Mouse (Mus musculus) hindbrain, embryonic 14.5 days (tissue): ENCODE measurements around the gene Smim14. TPM values are rescaled to one million over a fixed set of nuclear protein-coding genes. Genes with fewer than 3 reads are reported as not detected.

Source experiments
- ATAC-seq: fragments of 200-750 bp; cut with Nextera tagmentation; 2 replicates; pipeline ENCODE4 v1.8.0; 2017; ENCODE audit warnings: moderate number of reproducible peaks, mild to moderate bottlenecking, moderate TSS enrichment, moderate library complexity; ENCODE audit not compliant: low FRiP score
- DNase-seq: peaks from one replicate; pipeline ENCODE4 v3.0.0-alpha.2; 2015; ENCODE audit warnings: low spot score
- H3K27ac ChIP-seq: fragments of 300-500 bp; sonication (generic); 2 replicates; pipeline ENCODE4 v1.5.1; 2014; ENCODE audit warnings: mild to moderate bottlenecking, moderate library complexity
- H3K27me3 ChIP-seq: fragments of 300-500 bp; sonication (generic); 2 replicates; pipeline ENCODE4 v1.6.1; 2014; ENCODE audit warnings: mild to moderate bottlenecking, low read length, mixed read lengths; ENCODE audit not compliant: control insufficient read depth, insufficient read depth
- H3K36me3 ChIP-seq: fragments of 300-500 bp; sonication (generic); replicated peaks from 2 replicates; pipeline ENCODE4 v1.6.1; 2014; ENCODE audit not compliant: control insufficient read depth, insufficient read depth
- H3K4me1 ChIP-seq: fragments of 300-500 bp; sonication (generic); replicated peaks from 2 replicates; pipeline ENCODE4 v1.6.1; 2014; ENCODE audit warnings: antibody characterized with exemption, low read length, mixed read lengths; ENCODE audit not compliant: control insufficient read depth, insufficient read depth
- H3K4me2 ChIP-seq: fragments of 300-500 bp; sonication (generic); replicated peaks from 2 replicates; pipeline ENCODE4 v1.6.1; 2014; ENCODE audit warnings: mild to moderate bottlenecking, moderate library complexity
- H3K4me3 ChIP-seq: fragments of 300-500 bp; sonication (generic); replicated peaks from 2 replicates; pipeline ENCODE4 v1.5.1; 2014; ENCODE audit warnings: mild to moderate bottlenecking, low read length
- H3K9ac ChIP-seq: fragments of 300-500 bp; sonication (generic); 2 replicates; pipeline ENCODE4 v1.6.1; 2014
- H3K9me3 ChIP-seq: fragments of 300-500 bp; sonication (generic); 2 replicates; pipeline ENCODE4 v1.6.1; 2016; ENCODE audit warnings: low read length; ENCODE audit not compliant: control insufficient read depth
- WGBS: fragments of 180-500 bp; shearing (Covaris S2); extraction: QIAGEN DNeasy Blood & Tissue Kit; methylation state at CpG from one replicate; pipeline ENCODE4 v1.1.7; 2014; 5-methylcytosine and 5-hydroxymethylcytosine counted together
- polyA plus RNA-seq: library from polyadenylated mRNA; unstranded; fragments of >200 nt; fragmentation: Nextera tagmentation; extraction: Ambion mirVana; gene quantifications from 2 replicates; pipeline ENCODE4 v1.2.1, GENCODE M21; 2014

The Smim14 gene
- polyA plus RNA-seq, 1 experiment from 2014 or later: 237 TPM

DNA sequence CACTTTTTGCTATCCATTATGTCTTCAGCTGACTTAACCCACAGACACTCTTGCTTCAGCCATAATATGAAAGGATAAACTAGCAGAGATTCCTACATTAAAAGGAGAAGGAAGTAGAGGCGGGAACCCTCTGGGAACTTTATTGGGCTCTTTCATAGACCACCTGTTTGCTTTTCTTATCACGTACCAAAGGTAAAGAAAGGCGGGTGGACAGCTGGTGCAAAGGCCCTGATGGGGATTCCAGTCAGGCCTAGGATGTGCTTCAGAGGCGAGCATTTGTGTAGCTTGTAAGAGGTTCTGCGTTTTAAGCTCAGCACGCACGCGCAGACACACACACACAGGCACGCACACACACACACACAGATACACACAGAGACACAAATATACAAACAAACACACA lies 35.6 kb downstream of the Smim14 start:
- Histone ChIP-seq H3K36me3 (no peaks in the 10 kb centered on the region), H3K9ac (no peak overlapping the region), H3K4me3 (no peak overlapping the region), H3K4me2 (no peak overlapping the region), H3K9me3 (no peaks in the 10 kb centered on the region), H3K27ac (no peak overlapping the region), H3K27me3 (no peaks in the 10 kb centered on the region), H3K4me1 (no peaks in the 10 kb centered on the region)
- DNase-seq (no peak), ATAC-seq (no peak)
- 94% methylated on average over 9 of the region's 9 CpGs for WGBS

DNA sequence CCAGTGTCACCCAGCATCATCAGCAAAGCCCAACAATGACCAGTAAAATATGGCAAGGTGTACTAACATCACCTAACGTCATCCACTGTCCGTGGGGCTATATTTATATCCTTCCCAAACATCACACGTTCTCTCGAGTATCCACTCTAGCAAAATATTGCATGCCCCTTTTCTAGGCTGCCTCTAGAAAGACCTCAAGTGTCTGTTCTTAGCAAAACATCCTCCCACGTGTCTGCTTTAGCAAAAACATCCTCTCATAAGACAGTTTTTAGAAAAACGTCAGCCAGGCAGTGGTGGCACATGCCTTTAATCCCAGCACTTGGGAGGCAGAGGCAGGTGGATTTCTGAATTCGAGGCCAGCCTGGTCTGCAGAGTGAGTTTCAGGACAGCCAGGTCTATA lies 36.8 kb downstream of the Smim14 start:
- Histone ChIP-seq H3K9ac (no peak overlapping the region), H3K4me2 (no peak overlapping the region), H3K27ac (no peak overlapping the region), H3K9me3 (no peaks in the 10 kb centered on the region), H3K4me1 (no peaks in the 10 kb centered on the region), H3K36me3 (no peaks in the 10 kb centered on the region), H3K4me3 (no peak overlapping the region), H3K27me3 (no peaks in the 10 kb centered on the region)
- 85% methylated on average over 7 of the region's 7 CpGs for WGBS
- no peak for ATAC-seq
- no peak for DNase-seq

DNA sequence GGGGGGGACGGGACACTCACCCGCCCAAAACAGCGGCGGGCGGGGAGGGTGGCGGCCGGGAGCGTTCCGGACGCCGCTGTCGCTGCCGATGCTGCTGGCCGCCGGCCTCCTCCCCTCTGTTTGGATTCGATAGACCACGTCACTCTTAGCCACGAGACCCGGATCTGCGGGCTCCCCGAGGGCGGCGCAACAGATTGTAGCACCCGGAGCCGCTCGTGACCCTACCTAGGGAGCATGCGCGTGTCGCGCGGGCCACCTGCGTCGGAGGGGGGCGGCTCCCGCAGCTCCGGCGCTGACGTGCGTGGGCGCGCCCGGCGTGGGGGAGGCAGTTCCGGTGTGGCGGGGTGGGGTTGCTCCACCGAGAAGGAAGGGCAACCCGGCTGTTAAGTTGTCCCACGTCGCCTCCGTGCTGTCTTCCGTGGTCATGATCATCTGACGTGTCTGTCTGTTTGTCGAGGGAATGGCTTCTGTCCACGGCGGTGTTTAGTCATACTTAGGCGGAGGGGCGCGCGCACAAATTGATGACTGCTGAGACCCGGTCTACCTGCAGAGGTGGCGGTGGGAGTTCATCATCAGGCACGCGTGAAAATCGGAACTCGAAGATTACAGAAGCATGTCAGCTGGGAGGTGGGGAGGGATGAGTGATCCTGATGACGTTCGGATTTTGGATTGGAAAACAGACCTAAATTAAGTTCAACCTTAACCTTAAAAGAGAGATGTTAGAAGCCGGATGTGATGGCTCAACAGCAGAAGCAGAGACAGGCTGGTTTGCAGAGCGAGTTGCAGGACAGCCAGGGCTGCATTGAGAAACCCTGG lies 44.1 kb downstream of the Smim14 start, which contains the start of gene Gm43552:
Gene Gm43552, minus strand, starts transcription at position 118 of the 816 bp plus-strand sequence.
- Histone ChIP-seq H3K27me3 (no peaks in the 10 kb centered on the region), H3K4me3 (peak within 1 kb of the TSS; percentile 76), H3K36me3 (peaks cover 8% of the 10 kb centered on the region; the same call in 1 of the 2 replicates), H3K9me3 (no peaks in the 10 kb centered on the region), H3K4me1 (peaks cover 22% of the 10 kb centered on the region), H3K27ac (peak within 1 kb of the TSS; percentile 92), H3K9ac (peak within 1 kb of the TSS; percentile 94), H3K4me2 (peak within 1 kb of the TSS; percentile 75)
- DNase-seq (peak; percentile 90), ATAC-seq (peak; percentile 95)
- under 1% methylated on average over 67 of the region's 69 CpGs for WGBS

DNA sequence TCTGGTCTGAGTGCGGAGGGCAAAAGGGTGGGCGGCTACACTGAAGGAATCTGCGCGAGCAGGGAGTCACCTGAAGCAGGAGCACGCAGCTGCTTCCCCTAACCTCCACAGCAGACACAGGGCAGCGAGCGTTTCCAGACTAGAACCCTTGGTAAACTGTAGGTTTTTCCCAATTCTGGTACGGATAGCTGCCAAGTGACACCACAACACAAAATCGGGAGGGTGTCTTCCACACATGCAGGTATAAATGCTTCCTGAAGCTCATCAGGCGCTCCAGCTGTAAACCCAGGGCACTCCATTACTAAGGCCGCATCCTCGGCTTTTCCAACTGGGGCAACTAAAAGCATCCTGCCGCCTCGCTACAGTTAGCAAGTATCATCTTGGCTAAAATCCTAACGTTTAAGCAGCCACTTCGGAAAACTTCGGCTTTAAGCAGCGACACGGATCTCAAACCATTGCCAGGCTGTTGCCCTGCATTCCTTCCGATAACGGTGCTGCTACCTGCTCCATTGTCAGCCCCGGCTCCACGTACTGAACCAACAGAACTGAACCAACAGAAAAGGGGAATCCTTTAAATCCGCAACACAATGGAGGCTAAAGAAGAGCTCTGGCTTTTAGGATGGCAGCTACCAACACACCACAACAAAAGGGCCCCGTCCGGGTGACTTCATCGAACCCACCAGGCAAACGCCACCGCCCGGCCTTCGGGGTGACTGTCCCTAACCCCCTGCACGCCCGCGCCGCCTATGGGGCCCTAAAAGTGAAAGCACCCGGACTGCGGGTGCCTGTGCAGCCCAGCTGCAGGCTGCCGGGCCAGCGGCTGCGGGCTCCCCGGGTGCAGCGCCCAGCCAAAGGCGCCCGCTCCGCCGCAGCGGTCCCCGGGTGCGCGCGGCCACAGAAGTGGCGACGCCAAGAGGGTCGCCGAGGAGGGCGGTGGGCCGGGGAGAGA lies 44.9 kb downstream of the Smim14 start:
- peaks cover 22% of the 10 kb centered on the region for H3K4me1 ChIP-seq
- ATAC-seq: peak; percentile 80
- under 1% methylated on average over 56 of the region's 57 CpGs for WGBS
- H3K9me3 ChIP-seq: no peaks in the 10 kb centered on the region
- peaks cover 8% of the 10 kb centered on the region; the same call in 1 of the 2 replicates for H3K36me3 ChIP-seq
- peak overlapping the region; percentile 76 for H3K4me3 ChIP-seq
- H3K27ac ChIP-seq: peak overlapping the region; percentile 92
- DNase-seq: peak; percentile 65
- H3K9ac ChIP-seq: peak overlapping the region; percentile 94
- no peaks in the 10 kb centered on the region for H3K27me3 ChIP-seq
- H3K4me2 ChIP-seq: peak overlapping the region; percentile 75

DNA sequence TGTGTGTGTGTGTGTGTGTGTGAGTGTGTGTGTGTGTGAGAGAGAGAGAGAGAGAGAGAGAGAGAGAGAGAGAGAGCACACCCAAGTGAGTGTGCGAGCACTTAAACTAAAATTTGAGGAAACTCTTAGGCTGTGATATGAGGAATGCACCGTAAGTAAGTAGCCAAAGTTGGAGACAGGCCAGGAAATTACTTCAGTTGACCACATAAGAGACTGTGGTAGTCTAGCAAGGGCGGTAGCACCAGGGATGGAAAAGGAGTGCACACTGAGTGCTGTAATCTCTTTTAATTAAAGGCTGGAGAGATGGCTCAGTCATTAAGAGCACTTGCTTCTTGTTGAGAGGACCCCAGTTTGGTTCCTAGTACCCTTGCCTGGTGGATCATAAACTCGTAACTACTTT lies 47.2 kb downstream of the Smim14 start:
- no peak for ATAC-seq
- Histone ChIP-seq H3K4me1 (peaks cover 22% of the 10 kb centered on the region), H3K27ac (no peak overlapping the region), H3K4me3 (no peak overlapping the region), H3K9ac (no peak overlapping the region), H3K36me3 (peaks cover 8% of the 10 kb centered on the region; the same call in 1 of the 2 replicates), H3K27me3 (no peaks in the 10 kb centered on the region), H3K9me3 (no peaks in the 10 kb centered on the region), H3K4me2 (0 out of 2 replicates have a peak overlapping the region, but pooled peaks have one; percentile 75)
- no peak for DNase-seq
- 83% methylated on average over 4 of the region's 4 CpGs for WGBS

DNA sequence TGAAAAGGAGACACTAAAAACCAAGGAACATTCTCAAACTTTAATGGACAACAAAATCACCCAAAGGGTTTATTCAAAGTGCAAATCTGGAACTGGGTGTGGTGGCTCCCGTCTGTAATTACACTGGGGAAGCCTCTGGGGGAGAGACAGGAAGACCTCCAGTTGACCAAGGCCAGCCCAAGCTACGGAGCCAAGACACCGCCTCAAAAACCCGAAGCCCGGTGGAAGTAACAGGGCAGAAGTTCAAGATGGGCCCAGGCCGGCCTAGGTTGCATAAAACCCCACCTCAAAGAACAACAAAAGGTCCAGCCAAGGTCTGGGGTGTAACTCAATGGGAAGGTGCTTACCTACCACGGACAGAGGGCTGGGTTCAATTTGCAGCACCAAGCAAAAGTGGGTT lies 48.3 kb downstream of the Smim14 start:
- Histone ChIP-seq H3K9me3 (no peaks in the 10 kb centered on the region), H3K4me2 (no peak overlapping the region), H3K4me3 (no peak overlapping the region), H3K4me1 (peaks cover 22% of the 10 kb centered on the region), H3K9ac (no peak overlapping the region), H3K27me3 (no peaks in the 10 kb centered on the region), H3K36me3 (peaks cover 8% of the 10 kb centered on the region; the same call in 1 of the 2 replicates), H3K27ac (no peak overlapping the region)
- DNase-seq: no peak
- 85% methylated on average over 7 of the region's 7 CpGs for WGBS
- ATAC-seq: no peak

DNA sequence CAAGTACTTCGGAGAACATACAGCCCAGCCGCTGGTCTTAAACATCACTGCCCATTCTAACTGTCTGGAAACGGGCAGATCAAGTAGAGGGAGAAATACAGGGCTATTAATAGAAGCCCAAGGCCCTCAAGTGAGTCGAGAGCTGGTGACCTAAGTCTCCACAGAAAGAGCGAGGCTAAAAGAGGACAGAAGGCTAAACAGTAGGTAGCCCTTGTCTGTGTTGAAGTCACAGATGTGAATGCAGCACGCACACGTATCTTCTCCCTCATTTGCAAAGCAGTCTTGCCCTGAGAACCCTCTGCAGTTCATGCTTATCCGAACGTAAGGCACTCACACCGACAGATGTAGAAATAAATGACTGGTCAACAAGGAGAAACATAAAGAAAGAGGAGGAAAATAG lies 49.6 kb downstream of the Smim14 start:
- Histone ChIP-seq H3K27ac (no peak overlapping the region), H3K4me3 (no peak overlapping the region), H3K27me3 (no peaks in the 10 kb centered on the region), H3K4me2 (no peak overlapping the region), H3K4me1 (peaks cover 22% of the 10 kb centered on the region), H3K9me3 (no peaks in the 10 kb centered on the region), H3K36me3 (peaks cover 8% of the 10 kb centered on the region; the same call in 1 of the 2 replicates), H3K9ac (no peak overlapping the region)
- 87% methylated on average over 10 of the region's 10 CpGs for WGBS
- no peak for DNase-seq
- ATAC-seq: no peak

DNA sequence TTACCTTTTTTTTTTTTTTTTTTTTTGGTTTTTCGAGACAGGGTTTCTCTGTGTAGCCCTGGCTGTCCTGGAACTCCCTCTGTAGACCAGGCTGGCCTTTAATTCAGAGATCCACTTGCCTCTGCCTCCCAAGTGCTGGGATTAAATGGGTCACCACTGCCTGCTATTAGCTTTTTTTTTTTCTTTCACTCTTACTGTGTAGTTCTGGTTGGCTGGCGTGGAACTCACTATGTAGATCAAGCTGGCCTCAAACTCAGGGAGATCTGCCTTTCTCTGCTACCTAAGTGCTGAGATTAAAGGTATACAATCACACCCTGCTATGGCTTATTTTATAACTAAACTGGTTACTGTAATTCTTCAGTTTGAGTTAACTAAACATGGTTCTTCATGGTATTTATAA lies 50.5 kb downstream of the Smim14 start:
- Histone ChIP-seq H3K36me3 (peaks cover 8% of the 10 kb centered on the region; the same call in 1 of the 2 replicates), H3K4me2 (no peak overlapping the region), H3K4me3 (no peak overlapping the region), H3K27ac (no peak overlapping the region), H3K27me3 (no peaks in the 10 kb centered on the region), H3K4me1 (peaks cover 20% of the 10 kb centered on the region), H3K9me3 (no peaks in the 10 kb centered on the region), H3K9ac (no peak overlapping the region)
- ATAC-seq (no peak), DNase-seq (no peak)
- WGBS: 92% methylated on average over 2 of the region's 2 CpGs

DNA sequence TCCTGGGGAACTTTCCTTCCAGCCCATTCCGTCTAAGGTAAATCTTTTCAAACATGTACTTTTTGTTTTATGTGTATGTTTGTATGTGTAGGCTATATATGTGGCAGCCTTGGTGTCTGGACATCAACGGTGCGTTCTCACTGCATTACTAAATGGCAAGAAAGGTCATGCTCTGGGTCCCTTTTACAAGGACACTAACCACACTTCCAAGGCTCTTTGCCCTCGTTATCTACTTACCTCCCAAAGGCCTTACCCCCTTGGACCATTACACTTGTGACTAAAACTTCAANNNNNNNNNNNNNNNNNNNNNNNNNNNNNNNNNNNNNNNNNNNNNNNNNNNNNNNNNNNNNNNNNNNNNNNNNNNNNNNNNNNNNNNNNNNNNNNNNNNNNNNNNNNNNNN lies 54.0 kb downstream of the Smim14 start:
- Histone ChIP-seq H3K4me2 (no peak overlapping the region), H3K36me3 (no peaks in the 10 kb centered on the region; the same call in 1 of the 2 replicates), H3K27me3 (no peaks in the 10 kb centered on the region), H3K9me3 (no peaks in the 10 kb centered on the region), H3K4me3 (no peak overlapping the region), H3K27ac (no peak overlapping the region), H3K4me1 (no peaks in the 10 kb centered on the region), H3K9ac (no peak overlapping the region)
- DNase-seq (no peak), ATAC-seq (no peak)
- 87% methylated on average over 4 of the region's 4 CpGs for WGBS
